Comparison of ENCODE assay signal across 17 mouse cellular contexts in genomic region chr8:57893360-57893759, GRCm38 (mm10).
"Had no signal": no experiment of that assay in that cellular context is flagged by ENCODE, and none has a peak within 500 bp of the region (broad histone marks: within the 10 kb centered on the region; RNA-seq: fewer than 3 reads in every experiment).

No protein-coding gene starts in this region.

- H3K27ac ChIP-seq: liver, embryonic 15.5 days; lung, embryonic 15.5 days; macrophage; midbrain, embryonic 13.5 days; midbrain, embryonic 15.5 days; neural tube, embryonic 12.5 days; stomach, embryonic 15.5 days; stomach, postnatal 0 days had no signal

- H3K4me3 ChIP-seq: liver, embryonic 15.5 days; lung, embryonic 15.5 days; megakaryocyte, embryonic 14.5 days; midbrain, embryonic 13.5 days; midbrain, embryonic 15.5 days; neural tube, embryonic 12.5 days; stomach, embryonic 15.5 days had no signal

- DNase-seq: liver, postnatal 0 days; lung, adult 2 months; lung, postnatal 14 days; lung, postnatal 36 days; right cerebral cortex, postnatal 14 days; thymus, adult 2 months; thymus, postnatal 25 days; thymus, postnatal 4 days had no signal
